In the genomic region with DNA sequence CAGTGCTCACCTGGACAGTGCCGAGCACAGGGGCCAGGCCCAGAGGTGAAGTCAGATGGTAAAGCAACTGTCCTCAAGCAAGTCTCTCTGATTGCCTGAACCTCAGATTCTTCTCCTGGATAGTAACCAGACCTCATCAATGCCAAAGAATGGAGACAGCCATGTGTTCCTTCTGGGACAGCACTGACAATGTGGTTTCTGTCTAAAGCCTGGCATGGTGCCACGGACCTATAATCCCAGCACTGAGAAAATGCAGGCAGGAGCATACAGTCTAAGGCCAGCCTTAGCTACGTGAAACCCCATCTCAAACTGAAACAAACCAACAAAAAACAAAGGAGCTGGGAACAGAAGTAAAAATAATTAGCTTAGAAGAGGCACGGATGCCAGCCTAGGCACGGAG, we compare ENCODE assay signal across 9 mouse cellular contexts. TPM values are rescaled to one million over a fixed set of nuclear protein-coding genes. Genes with fewer than 3 reads are reported as not detected.
A peak's percentile ranks its signal among the peaks of the same experiment; 100 is the strongest.
DNase-seq lines count a peak whose midpoint lies in the region; ATAC-seq lines count a peak whose summit lies in the region.
"Had no signal": no experiment of that assay in that cellular context is flagged by ENCODE, and none has a peak within 500 bp of the region (broad histone marks: within the 10 kb centered on the region; RNA-seq: fewer than 3 reads in every experiment).

No protein-coding gene starts in this region.

- H3K4me1 ChIP-seq in kidney, embryonic 14.5 days (ENCODE audit: control insufficient read depth, insufficient read depth, low read length), result 0 out of 2 replicates have a peak, but pooled peaks cover 12% of the 10 kb centered on the region
- peaks cover 6% of the 10 kb centered on the region for H3K4me1 ChIP-seq in embryonic facial prominence, embryonic 14.5 days (ENCODE audit: control insufficient read depth, insufficient read depth, low read length)

- no peak overlapping the region for H3K9ac ChIP-seq in kidney, embryonic 14.5 days (ENCODE audit: low read depth, low read length)
- no peak overlapping the region for H3K9ac ChIP-seq in embryonic facial prominence, embryonic 14.5 days (ENCODE audit: low read depth, low read length)
- H3K9ac ChIP-seq: liver, embryonic 14.5 days had no signal

- WGBS in kidney, embryonic 14.5 days, result 84% methylated on average over 5 of the region's 5 CpGs
- WGBS in embryonic facial prominence, embryonic 14.5 days, result 61% methylated on average over 5 of the region's 5 CpGs

- no peak overlapping the region for H3K4me3 ChIP-seq in kidney, embryonic 14.5 days (ENCODE audit: low read length)
- H3K4me3 ChIP-seq in embryonic facial prominence, embryonic 14.5 days (ENCODE audit: low read depth, low read length), result no peak overlapping the region
- H3K4me3 ChIP-seq: layer of hippocampus, adult 2 months had no signal

- no peak overlapping the region for H3K27ac ChIP-seq in kidney, embryonic 14.5 days (ENCODE audit: low read depth, low read length)
- H3K27ac ChIP-seq in embryonic facial prominence, embryonic 14.5 days (replicated peaks; ENCODE audit: low read depth, low read length), result peak overlapping the region; percentile 28; the same call in 1 of the 2 replicates
- H3K27ac ChIP-seq: layer of hippocampus, adult 2 months; liver, embryonic 14.5 days had no signal

- H3K36me3 ChIP-seq in kidney, embryonic 14.5 days (ENCODE audit: control insufficient read depth, insufficient read depth, low read length), result no peaks in the 10 kb centered on the region
- H3K36me3 ChIP-seq in embryonic facial prominence, embryonic 14.5 days (ENCODE audit: control insufficient read depth, insufficient read depth, low read length), result no peaks in the 10 kb centered on the region

- no peaks in the 10 kb centered on the region for H3K9me3 ChIP-seq in kidney, embryonic 14.5 days (ENCODE audit: control insufficient read depth, low read length)
- H3K9me3 ChIP-seq in embryonic facial prominence, embryonic 14.5 days (ENCODE audit: control insufficient read depth, low read length), result no peaks in the 10 kb centered on the region

- ATAC-seq in kidney, embryonic 14.5 days (ENCODE audit: low FRiP score, low TSS enrichment), result no peak
- peak; percentile 67; the same call in 1 of the 2 replicates for ATAC-seq in embryonic facial prominence, embryonic 14.5 days (ENCODE audit: low read depth)

- H3K4me2 ChIP-seq in kidney, embryonic 14.5 days (replicated peaks; ENCODE audit: low read depth, low read length), result no peak overlapping the region
- H3K4me2 ChIP-seq in embryonic facial prominence, embryonic 14.5 days (ENCODE audit: low read depth, low read length), result no peak overlapping the region

- peak; percentile 75 to 80 for DNase-seq in kidney, postnatal 4 days
- DNase-seq in Muller cell, postnatal 12 days (ENCODE audit: inconsistent ontology term), result peak; percentile 76
- DNase-seq in brain, adult 2 months (ENCODE audit: low read depth, low spot score), result peak; percentile 86
- DNase-seq in embryonic facial prominence, embryonic 14.5 days (ENCODE audit: low spot score), result peak; percentile 80
- no peak for DNase-seq in natural killer cell, adult 2 months (ENCODE audit: low spot score in 2 of 2)
- DNase-seq in kidney, adult 9 months, result no peak

- peaks cover 9% of the 10 kb centered on the region; the same call in 1 of the 2 replicates for H3K27me3 ChIP-seq in kidney, embryonic 14.5 days (ENCODE audit: control insufficient read depth, insufficient read depth, low read length)
- peaks cover 27% of the 10 kb centered on the region for H3K27me3 ChIP-seq in embryonic facial prominence, embryonic 14.5 days (replicated peaks; ENCODE audit: control insufficient read depth, insufficient read depth, low read length)

RNA-seq across cellular contexts. Expression of a gene that starts 31.4 kb away (rescaled TPM):
- 24.9 and 28.9 TPM in 2 replicates for polyA plus RNA-seq in kidney, embryonic 14.5 days (2014; fragmentation: Nextera tagmentation; extraction: Ambion mirVana)
- 19.5 and 24.3 TPM in 2 replicates for polyA plus RNA-seq in embryonic facial prominence, embryonic 14.5 days (2014; fragmentation: Nextera tagmentation; extraction: Ambion mirVana)

RNA-seq across cellular contexts. Expression of a gene that starts 33.5 kb away (rescaled TPM):
- polyA plus RNA-seq in kidney, embryonic 14.5 days (2014; fragmentation: Nextera tagmentation; extraction: Ambion mirVana), result 0.39 TPM in 1 of 2 replicates, not detected in the other
- polyA plus RNA-seq in embryonic facial prominence, embryonic 14.5 days (2014; fragmentation: Nextera tagmentation; extraction: Ambion mirVana), result 0.13 and 0.49 TPM in 2 replicates

RNA-seq across cellular contexts. Expression of a gene that starts 34.2 kb away (rescaled TPM):
- polyA plus RNA-seq in kidney, embryonic 14.5 days (2014; fragmentation: Nextera tagmentation; extraction: Ambion mirVana), result 257 and 276 TPM in 2 replicates
- 519 TPM in 2 replicates for polyA plus RNA-seq in embryonic facial prominence, embryonic 14.5 days (2014; fragmentation: Nextera tagmentation; extraction: Ambion mirVana)

RNA-seq across cellular contexts. Expression of a gene that starts 34.3 kb away (rescaled TPM):
- 1.6 and 2.1 TPM in 2 replicates for polyA plus RNA-seq in kidney, embryonic 14.5 days (2014; fragmentation: Nextera tagmentation; extraction: Ambion mirVana)
- 2.4 and 2.9 TPM in 2 replicates for polyA plus RNA-seq in embryonic facial prominence, embryonic 14.5 days (2014; fragmentation: Nextera tagmentation; extraction: Ambion mirVana)

Comparison
In these comparisons a context has a peak if more than half of its experiments do, and no peak if none do; other contexts are left out.
1. DNase-seq: peak in kidney, postnatal 4 days (2 of 2), Muller cell, postnatal 12 days (single experiment), brain, adult 2 months (single experiment) and embryonic facial prominence, embryonic 14.5 days (single experiment); none in natural killer cell, adult 2 months (0 of 2) and kidney, adult 9 months (single experiment).